Mouse (Mus musculus) urinary bladder, postnatal 4 days (tissue): ENCODE data around the gene Cul7.

Source experiments
- DNase-seq, 2 experiments: peaks; one replicate each; pipeline ENCODE4 v3.0.0; 2021 to 2022; ENCODE audit warnings: low spot score in 2 of 2

Gene Cul7

DNA sequence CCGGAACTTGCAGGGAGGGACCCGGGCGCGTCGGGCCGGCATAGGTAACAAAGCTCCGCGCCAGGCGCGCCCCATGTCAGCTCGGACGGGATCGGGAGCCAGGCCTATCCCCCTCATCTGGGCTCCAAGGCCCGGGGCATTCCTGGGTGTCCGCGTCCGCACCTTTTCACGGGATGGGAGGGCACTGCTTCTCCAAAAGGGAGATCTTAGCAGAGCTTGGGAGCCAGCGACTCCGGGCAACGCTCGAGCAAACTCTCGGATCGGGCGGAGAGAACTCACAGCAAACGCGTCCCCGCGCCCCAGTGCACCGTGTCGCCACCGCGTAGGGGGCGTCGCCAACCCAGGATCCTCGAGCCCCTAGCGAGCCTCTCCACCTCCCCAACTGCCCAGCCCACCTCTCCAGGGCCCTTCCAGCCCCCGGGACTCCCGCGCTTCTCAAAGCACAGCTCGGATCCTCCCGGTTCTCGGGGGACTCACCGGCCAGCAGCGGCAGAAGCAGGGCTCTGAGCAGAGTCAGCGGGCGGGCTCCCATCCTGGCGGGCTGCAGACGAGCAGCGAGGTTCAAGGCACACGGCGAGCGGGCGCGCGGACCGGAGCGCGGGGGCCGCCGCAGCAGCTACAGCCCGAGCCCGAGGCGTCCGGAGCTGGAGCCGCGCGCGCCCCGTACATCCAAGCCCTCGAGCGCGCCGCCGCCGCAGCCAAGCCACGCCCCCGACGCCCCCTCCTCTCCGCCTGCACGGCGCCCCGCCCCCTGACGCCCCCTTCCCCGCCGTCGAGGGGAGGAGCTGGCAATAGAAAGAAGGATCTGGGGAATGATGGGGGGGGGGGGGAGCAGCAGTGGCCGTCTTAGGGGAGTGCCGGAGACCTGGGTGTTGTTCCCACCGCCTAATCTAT, 21.1 kb upstream of the Cul7 start, which contains the start of gene Ptk7:
Gene Ptk7, minus strand, starts transcription at position 714 of the 894 bp plus-strand sequence.
- peak; percentile 89 to 91 for DNase-seq

DNA sequence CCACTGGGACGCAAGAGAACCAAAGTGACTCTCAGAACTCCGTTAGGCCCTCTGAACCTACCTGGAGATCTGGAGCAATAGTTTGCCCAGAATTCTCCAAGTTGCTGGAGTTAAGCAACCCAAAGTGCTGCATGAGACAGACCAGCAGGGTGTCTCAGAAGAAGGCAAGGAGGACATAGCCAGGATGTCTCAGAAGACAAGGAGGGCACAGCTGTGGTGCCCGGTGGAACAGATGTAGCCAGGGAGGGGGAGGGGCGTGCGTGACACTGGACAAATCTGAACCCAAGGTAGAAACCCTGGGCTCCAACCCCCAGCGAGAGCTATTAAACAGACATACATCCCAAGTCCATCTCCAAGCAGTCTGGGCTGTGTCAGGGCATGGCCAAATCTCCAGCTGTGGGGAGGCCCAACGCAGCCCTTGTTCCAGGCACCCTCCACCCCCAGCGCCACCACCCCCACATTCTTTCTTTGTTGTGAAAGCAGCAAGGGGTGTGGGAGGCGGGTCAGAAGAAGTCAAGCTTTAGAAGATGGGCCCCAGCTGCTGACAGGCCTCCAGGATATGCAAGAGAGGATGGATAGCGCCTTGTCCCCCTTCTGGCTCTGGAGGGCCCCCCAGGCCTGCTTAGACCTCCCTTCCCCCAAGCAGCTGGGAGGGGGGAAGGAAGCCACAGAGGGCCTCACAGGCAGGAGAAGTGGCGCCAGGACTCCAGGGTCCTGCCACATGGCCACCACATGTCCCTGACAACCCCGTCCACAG, 20.3 kb upstream of the Cul7 start:
- DNase-seq = peak; percentile 83 to 86

DNA sequence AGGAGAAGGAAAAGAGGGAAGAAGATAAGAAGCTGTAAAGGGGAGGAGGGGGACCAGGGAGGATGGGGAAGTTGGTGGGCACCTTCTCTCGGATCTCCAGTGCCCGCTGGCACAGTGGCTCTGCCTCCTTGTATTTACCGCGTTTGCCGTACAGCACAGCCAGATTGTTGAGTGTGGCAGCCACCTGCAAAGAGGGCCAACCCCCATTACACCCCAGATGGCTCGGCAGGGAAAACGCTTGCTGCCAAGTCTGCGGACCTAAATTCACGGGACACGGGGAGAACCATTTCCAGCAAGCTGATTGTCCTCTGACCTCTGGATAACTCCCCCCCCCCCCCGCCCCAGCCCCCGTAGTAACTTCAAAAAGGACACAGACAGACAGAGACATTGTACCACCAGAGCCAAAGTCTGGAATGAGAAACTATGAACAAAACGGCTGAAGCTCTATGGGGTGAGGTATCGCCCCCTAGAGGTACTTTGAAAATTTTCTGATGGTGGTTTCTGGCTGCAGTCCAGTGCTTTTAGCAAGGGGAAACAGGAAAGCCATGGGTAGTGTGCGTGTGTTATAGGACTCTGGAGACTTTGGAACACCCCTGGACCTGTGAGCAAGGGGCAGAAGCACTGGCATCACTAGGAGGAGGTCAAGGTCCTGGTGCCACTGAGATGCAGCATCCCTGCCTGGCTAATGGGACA, 13.2 kb upstream of the Cul7 start:
- peak in 1 of 2 experiments; percentile 42 for DNase-seq

DNA sequence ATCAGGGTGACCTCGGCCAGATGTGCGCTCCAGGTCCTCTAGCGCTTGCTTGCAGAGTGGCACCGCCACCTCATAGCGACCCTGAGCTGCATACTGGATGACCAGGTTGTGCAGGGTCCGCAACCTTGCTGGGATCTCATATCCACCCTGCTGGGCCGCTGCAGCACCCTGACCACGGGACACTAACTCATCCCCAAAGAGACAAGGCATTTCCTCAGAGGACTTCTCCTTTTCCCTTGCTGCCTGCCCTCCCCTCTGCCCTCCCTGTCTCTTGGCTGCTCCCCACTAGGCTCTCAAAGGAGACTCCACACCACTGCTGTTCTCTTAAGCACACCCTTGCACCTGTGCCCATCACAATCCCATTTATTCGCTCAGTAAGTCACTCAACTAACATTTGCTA, 10.2 kb upstream of the Cul7 start:
- DNase-seq = no peak

DNA sequence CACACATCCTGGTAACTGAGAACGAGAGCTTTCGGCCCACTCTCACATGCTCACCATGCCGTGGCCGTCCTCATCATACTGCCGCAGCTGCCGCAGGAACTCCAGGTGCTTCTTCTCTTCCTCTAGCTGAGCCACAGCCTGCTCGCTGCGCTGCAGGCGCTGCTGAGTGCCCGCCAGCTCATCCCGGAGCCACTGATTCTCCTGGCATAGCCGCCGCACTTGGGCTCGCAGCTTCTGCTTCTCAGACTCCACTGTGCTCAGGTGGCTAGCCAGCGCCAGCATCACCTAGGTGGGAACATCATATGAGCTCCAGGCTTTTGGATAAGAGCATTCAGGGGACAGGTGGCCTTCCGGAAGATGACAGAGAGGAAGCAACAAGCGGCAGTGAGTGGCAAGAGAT, 8.1 kb upstream of the Cul7 start:
- no peak for DNase-seq

DNA sequence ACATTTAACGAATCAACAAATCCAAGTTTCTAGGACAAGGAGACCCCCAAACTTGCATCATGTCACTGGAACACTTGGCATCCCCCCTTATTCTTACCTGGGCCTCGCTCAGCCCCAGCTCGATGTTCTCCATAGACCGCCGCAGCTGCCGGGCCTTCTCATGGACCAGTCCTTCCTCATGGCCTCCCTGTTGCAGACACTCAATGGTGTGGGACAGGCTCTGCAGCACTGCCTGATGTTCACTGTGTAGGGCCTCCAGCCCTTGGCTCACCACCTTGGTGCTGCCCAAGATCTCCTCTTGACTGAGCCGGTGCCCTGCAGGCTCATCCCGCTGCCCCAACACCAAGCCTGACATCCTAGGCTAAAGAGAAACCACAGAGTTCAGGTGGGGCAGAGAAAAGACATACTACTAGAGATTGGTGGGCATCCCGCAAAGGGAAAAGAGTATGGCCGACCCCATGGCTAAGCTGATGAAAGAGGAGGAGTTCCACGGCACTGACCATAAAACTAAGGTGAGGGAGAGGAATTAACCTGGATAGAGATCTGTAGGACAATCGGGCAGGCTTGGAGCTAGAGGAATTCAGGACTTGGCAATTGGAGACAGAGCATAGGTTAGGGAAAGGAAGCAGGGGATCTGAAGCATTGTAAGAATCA, 5.9 kb upstream of the Cul7 start:
- no peak for DNase-seq

DNA sequence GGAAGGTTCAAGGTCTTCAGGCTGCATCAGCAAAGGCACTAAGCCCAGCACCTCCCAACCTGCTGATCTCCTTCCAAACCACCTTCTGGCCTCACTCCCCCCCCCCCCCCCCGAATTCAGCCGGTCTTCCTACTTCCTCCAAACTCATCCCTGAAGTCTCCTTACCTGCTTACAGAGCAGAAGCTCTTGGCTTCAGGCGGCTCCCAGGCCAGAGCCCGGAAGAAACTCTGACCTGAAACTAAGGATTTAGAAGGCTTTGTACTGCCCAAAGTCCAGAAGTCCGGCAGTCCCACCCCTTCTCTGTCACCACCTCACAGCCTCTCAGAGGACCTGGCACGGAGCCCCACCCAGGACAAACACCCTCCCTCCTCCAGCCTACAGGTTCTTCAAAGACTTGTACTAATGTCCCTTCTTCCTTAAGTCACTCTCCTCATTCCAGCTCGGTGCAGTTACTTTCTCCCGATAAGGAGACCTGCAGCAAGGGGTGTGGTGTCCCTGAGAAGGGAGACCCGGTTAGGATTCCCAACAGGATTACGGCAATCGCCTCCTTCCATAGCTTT, 5.1 kb upstream of the Cul7 start:
- DNase-seq = peak in 1 of 2 experiments; percentile 58

DNA sequence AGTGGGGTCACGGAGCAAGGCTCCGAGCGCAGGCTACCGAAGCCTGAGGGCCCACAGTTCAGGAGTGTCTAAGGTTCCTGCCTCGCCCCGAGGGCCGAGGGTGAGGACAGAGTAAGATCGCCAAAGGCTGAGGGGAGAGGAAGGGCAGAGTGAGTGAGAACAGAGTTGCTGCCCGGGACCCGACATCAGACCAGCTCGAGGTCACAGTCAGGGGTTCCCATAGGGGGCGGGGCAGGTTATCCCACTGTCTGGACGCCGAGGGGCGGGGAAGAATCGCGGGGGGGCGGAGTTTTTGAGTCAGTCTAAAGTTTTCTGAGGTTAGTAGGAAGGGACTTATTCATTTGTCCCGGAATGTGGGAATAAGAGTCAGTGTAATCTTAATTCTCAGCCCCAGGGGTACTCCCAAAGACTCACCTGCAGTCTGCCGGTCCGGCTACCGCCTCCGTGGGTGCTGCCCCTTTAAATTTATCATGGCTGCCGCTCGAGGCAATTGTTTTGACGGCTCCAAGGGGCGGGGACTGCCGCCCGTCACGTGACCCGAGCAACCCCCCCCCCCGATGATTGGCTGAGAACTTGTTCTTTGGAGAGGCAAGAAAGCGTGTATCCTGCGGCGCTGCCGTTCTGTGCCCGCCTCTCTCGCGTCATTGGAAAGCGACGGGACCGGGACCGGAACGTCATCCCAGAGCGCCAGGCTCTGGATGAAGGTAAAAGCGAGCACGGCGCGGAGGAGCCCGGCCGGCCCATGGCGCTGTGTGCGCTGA, 4.4 kb upstream of the Cul7 start, which contains the start of the genes Klc4 and Mrpl2:
Gene Klc4, minus strand, starts transcription at position 462 of the 761 bp plus-strand sequence.
Gene Mrpl2, plus strand, starts transcription at position 669 of the 761 bp plus-strand sequence.
- DNase-seq = peak; percentile 97 to 99

DNA sequence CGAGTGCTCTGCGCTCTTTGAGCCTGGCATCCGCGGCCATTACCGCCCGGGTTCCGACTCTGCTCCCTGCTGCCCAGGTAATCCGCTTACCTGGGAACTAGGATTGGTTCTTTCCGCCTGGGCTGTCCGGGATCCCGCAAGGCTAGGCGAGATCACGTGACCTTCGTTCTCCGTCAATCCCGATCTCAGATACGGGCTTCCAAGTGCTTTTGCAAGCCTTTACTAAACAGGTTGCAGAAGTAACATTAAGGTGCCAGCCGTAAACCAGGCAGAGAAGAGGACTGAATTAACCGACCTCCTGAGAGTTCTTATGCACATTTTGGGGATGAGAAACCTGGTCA, 3.8 kb upstream of the Cul7 start:
- DNase-seq = no peak

DNA sequence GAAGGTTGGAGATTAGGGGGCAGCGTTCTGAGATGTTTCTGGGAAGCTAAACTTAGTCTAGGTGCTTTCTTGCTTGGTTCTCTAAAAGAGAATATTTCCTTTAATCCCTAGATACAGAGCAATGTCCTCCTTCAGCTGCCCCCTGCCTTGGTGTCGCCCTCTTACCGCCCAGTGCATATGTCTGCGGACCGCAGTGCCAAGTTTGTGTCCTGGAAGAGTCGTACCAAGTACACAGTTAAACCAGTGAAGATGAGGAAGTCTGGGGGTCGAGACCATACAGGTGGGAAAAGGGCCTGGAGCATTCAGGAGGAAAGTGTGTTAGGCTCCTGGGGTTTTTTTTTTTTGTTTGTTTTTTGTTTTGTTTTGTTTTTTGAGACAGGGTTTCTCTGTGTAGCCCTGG, 2.9 kb upstream of the Cul7 start:
- DNase-seq = no peak

DNA sequence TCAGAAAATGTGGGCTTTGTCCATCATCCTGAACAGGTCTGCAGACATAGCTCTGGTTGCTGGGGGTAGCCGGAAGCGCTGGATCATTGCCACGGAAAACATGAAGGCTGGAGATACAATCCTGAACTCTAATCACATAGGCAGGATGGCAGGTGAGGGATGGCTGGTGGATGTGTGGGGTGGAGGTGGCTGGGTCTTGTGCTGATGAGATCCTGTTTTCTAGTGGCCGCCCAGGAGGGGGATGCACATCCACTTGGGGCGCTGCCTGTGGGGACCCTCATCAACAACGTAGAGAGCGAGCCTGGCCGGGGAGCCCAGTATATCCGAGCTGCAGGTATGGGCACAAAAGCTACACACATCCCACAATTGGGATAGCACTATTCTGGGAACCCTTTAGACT, 1.7 kb upstream of the Cul7 start:
- no peak for DNase-seq

DNA sequence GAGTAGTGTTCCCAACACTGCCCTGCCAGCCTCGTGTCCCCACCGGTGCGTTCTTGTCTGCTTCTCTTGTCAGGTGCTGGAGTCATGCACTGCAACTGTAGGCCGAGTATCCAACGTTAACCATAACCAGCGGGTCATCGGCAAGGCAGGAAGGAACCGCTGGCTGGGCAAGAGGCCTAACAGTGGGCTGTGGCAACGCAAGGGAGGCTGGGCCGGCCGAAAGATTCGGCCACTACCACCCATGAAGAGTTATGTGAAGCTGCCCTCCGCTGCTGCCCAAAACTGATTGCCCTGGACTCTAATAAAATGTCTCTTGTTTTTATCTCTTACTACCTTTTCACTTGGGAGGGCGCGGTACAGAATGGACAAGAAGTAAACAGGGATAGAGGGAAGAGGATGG, 326 bp upstream of the Cul7 start:
- DNase-seq = no peak

DNA sequence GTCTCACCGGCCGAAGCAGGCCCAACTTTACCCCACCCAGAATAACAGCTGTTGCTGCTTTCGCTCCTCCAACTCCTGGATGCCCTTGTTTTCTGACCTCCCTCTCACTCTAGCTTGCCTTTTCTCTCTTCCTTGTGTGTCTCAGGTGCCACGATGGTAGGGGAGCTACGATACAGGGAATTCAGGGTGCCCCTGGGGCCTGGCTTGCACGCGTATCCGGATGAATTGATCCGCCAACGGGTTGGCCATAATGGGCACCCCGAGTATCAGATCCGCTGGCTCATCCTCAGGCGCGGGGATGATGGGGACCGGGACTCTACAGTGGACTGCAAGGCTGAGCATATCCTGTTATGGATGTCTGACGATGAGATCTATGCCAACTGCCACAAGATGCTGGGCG, 1.2 kb downstream of the Cul7 start:
- no peak for DNase-seq

DNA sequence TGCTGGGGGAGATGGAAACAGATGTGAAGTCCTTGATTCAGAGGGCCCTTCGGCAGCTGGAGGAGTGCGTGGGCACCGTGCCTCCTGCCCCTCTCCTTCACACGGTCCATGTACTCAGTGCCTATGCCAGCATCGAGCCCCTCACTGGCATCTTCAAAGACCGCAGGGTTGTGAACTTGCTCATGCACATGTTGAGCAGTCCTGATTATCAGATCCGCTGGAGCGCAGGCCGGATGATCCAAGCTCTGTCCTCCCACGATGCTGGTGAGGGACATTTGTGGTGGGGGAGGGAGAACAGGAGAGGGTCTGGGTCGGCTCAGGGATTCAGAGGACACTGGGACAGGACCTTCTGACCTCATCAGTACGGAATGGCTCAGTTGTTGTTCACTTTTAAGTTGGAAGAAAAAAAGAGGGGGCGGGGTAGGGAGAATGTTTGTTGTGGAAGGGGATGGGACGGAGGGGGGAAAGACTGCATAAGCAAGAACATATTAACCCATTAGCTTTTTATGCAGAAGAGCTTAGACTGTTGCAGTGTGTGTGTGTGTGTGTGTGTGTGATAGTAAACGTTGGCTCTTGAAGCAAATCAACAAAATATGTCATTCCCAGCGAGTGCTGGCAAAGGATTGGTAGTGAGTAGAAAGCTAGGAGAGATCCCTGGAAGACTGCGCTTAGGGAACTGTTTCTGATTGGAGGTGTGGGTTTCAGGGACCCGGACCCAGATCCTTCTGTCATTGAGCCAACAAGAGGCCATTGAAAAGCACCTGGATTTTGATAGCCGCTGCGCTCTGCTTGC, 1.8 kb downstream of the Cul7 start:
- DNase-seq = no peak

DNA sequence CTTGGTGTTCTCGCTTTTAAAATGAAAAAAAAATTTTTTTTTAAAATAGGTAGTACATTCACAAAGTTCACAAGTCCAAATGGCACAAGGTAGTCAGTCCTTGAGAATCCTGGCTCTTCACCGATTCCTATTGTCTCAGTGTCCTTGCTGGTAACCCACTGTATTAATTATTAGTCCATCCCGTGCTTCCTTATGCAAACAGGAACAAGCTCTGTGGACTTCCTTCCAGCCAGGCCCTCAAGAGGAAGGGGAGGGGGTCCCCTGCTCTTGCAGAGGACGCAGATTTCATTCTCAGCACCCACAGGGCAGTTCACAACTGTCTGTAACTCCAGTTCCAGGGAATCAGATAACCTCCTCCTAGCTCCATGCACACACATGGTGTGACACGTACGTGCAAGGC, 5.9 kb downstream of the Cul7 start:
- DNase-seq = no peak

DNA sequence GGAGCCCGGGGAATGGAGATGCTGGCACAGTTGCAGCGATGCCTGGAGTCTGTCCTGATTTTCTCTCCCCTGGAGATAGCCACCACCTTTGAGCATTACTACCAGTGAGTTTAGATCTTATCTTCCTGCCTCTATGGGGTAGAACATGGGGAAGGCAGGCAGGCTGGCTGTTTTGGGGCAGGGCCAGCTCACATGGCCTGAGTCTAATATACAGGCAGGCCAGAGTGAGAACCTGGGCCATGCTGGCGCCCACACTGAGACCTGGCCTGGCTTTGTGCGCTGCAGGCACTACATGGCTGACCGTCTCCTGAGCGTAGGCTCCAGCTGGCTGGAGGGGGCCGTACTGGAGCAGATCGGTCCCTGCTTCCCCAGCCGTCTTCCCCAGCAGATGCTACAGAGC, 11.2 kb downstream of the Cul7 start:
- no peak for DNase-seq

DNA sequence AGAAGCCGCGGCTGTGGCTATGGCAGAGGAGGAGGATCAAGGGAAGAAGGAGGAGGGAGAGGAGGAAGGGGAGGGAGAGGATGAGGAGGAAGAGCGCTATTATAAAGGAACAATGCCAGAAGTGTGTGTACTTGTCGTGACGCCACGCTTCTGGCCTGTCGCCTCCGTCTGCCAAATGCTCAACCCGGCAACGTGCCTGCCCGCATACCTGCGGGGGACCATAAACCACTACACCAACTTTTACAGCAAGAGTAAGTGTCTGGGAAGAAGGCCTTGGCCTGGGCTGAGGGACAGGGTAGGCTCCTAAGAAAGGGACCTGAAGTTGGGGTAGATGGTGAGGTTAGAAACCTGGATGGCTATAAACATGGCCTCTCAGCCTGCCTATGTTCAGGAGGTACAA, 11.8 kb downstream of the Cul7 start:
- no peak for DNase-seq

DNA sequence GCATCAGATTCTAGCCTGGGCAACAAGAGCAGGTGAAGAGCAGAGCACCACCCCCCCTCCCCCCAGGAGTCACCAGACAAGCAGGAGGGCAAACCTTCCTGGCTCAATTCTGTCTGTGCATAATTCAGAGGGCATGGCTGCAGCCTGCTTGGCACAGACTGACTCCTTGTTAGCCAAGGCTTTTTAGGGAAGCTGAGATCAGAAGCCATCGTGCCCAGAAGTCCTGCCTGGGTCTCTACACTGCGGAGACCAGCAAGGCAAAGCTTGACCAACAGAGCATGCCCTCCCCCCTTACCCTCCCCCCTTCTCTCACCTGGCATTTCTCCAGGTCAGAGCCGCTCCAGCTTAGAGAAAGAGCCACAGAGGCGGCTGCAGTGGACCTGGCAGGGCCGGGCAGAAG, 12.6 kb downstream of the Cul7 start:
- DNase-seq = no peak

DNA sequence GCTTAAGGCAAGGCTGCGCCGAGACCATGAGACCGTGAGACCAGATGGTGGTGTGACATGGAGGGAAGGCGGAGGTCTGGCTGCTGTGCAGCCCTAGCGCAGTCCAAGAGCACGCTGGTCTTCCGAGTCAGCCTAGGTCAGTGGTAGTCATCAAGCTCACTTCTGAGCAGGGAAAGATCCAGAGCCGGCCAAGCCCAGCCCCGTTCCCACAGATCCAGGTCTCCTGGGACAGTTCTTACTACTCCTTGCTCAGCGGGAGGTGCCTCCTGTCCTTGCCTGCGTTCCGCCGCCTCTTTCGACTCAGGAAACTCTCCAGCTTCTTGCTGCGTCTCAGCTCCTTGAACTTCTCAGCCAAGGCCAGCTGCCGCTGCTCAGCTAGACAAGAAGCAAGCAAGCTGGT, 17.6 kb downstream of the Cul7 start:
- no peak for DNase-seq

DNA sequence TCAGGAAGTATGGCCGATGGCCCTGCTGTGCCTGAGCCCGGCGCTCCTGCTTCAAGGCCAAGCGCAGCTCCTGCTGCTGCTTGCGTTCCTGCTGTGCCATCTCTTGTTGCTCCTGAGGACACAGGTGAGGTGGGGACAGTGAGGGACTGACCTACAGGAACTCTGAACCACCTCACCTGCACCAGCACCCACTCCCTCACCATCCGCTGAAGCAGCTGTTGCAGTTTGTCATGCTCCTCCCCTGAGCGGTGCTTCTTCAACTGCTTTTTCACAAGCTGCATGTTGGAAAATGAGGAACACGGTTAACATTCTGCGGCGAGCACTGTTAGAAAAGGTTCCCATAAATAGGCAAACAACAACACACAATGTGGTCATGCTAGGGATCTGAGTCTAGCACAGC, 19.8 kb downstream of the Cul7 start:
- no peak for DNase-seq
